ENCODE assay signal across 26 mouse cellular contexts in the genomic region with DNA sequence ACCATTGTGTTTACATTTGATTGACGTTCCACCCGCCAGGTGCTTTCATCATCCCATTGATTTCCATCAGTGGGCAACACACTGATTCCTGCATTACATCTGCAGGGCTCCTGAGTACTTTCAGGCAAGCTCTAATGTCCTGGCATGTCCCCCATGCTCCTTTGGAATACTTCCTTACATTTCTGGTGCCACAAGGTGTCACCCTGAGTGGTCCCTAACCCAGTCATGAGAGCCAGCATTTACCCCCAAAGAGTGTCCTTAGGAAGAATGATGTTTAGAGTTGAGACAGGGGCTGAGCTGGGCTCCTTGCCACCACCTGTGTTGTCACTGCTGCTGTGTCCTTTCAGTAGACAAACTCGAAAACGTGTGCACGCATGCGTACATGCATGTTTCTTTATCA. TPM values are rescaled to one million over a fixed set of nuclear protein-coding genes. Genes with fewer than 3 reads are reported as not detected.
DNase-seq lines count a peak whose midpoint lies in the region; ATAC-seq and TF ChIP-seq lines count a peak whose summit lies in the region.
"Had no signal": no experiment of that assay in that cellular context is flagged by ENCODE, and none has a peak within 500 bp of the region (broad histone marks: within the 10 kb centered on the region; RNA-seq: fewer than 3 reads in every experiment).

No protein-coding gene starts in this region.

- TF ChIP-seq CTCF in hindbrain, postnatal 0 days (IDR thresholded peaks at IDR 0.05; ENCODE audit: low read depth): peak; percentile 26; the same call in 1 of the 2 replicates
- no peak for TF ChIP-seq CTCF in liver, postnatal 0 days (IDR thresholded peaks at IDR 0.05; ENCODE audit: low read depth)

- H3K4me3 ChIP-seq in hindbrain, postnatal 0 days (ENCODE audit: low read length): no peak overlapping the region
- no peak overlapping the region for H3K4me3 ChIP-seq in hindbrain, embryonic 10.5 days
- H3K4me3 ChIP-seq in liver, postnatal 0 days (ENCODE audit: low read depth, low read length): no peak overlapping the region
- no peak overlapping the region for H3K4me3 ChIP-seq in midbrain, embryonic 14.5 days (replicated peaks; ENCODE audit: low read depth, low read length)
- H3K4me3 ChIP-seq in midbrain, embryonic 16.5 days (ENCODE audit: low read depth, low read length): no peak overlapping the region
- H3K4me3 ChIP-seq: erythroblast, embryonic 14.5 days; heart, embryonic 10.5 days; limb, embryonic 10.5 days; limb, embryonic 15.5 days; megakaryocyte, embryonic 14.5 days; midbrain, embryonic 13.5 days had no signal

- no peak for ATAC-seq in hindbrain, postnatal 0 days
- ATAC-seq in liver, postnatal 0 days: peak; percentile 50
- no peak for ATAC-seq in midbrain, embryonic 14.5 days (ENCODE audit: low FRiP score, low TSS enrichment)
- ATAC-seq in midbrain, embryonic 16.5 days: no peak
- ATAC-seq: forebrain, embryonic 16.5 days; hindbrain, embryonic 16.5 days; midbrain, embryonic 13.5 days had no signal

- no peak overlapping the region for H3K9ac ChIP-seq in hindbrain, postnatal 0 days (replicated peaks; ENCODE audit: low read length)
- no peak overlapping the region for H3K9ac ChIP-seq in liver, postnatal 0 days (replicated peaks)
- no peak overlapping the region for H3K9ac ChIP-seq in midbrain, embryonic 14.5 days (replicated peaks; ENCODE audit: low read length)
- no peak overlapping the region for H3K9ac ChIP-seq in midbrain, embryonic 16.5 days (ENCODE audit: low read depth, low read length)
- H3K9ac ChIP-seq: limb, embryonic 15.5 days; liver, embryonic 14.5 days; midbrain, embryonic 13.5 days had no signal

- no peaks in the 10 kb centered on the region for H3K4me1 ChIP-seq in hindbrain, postnatal 0 days (ENCODE audit: insufficient read depth, low read length)
- H3K4me1 ChIP-seq in hindbrain, embryonic 10.5 days (replicated peaks): no peaks in the 10 kb centered on the region
- no peaks in the 10 kb centered on the region for H3K4me1 ChIP-seq in liver, postnatal 0 days (ENCODE audit: insufficient read depth)
- H3K4me1 ChIP-seq in midbrain, embryonic 14.5 days (ENCODE audit: control insufficient read depth, insufficient read depth, low read length): no peaks in the 10 kb centered on the region
- no peaks in the 10 kb centered on the region for H3K4me1 ChIP-seq in midbrain, embryonic 16.5 days (ENCODE audit: control insufficient read depth, insufficient read depth, low read length)
- H3K4me1 ChIP-seq: limb, embryonic 10.5 days; limb, embryonic 15.5 days; megakaryocyte, embryonic 14.5 days; midbrain, embryonic 13.5 days had no signal

- H3K27ac ChIP-seq in hindbrain, postnatal 0 days: no peak overlapping the region
- H3K27ac ChIP-seq in hindbrain, embryonic 10.5 days: no peak overlapping the region
- no peak overlapping the region for H3K27ac ChIP-seq in liver, postnatal 0 days (ENCODE audit: low read depth)
- no peak overlapping the region for H3K27ac ChIP-seq in midbrain, embryonic 14.5 days (replicated peaks; ENCODE audit: low read depth, low read length)
- no peak overlapping the region for H3K27ac ChIP-seq in midbrain, embryonic 16.5 days (ENCODE audit: low read length)
- H3K27ac ChIP-seq: heart, embryonic 10.5 days; limb, embryonic 10.5 days; limb, embryonic 15.5 days; liver, embryonic 14.5 days; midbrain, embryonic 13.5 days had no signal

- TF ChIP-seq EP300 in liver, postnatal 0 days (IDR thresholded peaks at IDR 0.05; ENCODE audit: low read depth): no peak

- H3K27me3 ChIP-seq in hindbrain, postnatal 0 days (ENCODE audit: insufficient read depth, low read length): no peaks in the 10 kb centered on the region
- H3K27me3 ChIP-seq in hindbrain, embryonic 10.5 days (ENCODE audit: insufficient read depth, poor library complexity, severe bottlenecking): no peaks in the 10 kb centered on the region
- H3K27me3 ChIP-seq in liver, postnatal 0 days (ENCODE audit: insufficient read depth, low read length): no peaks in the 10 kb centered on the region
- no peaks in the 10 kb centered on the region for H3K27me3 ChIP-seq in midbrain, embryonic 14.5 days (ENCODE audit: control insufficient read depth, insufficient read depth, low read length)
- H3K27me3 ChIP-seq in midbrain, embryonic 16.5 days (ENCODE audit: control insufficient read depth, insufficient read depth, low read depth, low read length): no peaks in the 10 kb centered on the region
- H3K27me3 ChIP-seq: limb, embryonic 15.5 days; megakaryocyte, embryonic 14.5 days; midbrain, embryonic 13.5 days had no signal

- peak; percentile 14 to 17 for DNase-seq in cerebellum, postnatal 14 days
- no peak for DNase-seq in cerebellum, adult 9-11 months
- DNase-seq in hindbrain, postnatal 0 days (ENCODE audit: low spot score): no peak
- no peak for DNase-seq in hindbrain, embryonic 10.5 days (ENCODE audit: low spot score)
- DNase-seq in liver, postnatal 0 days: no peak
- DNase-seq in liver: no peak
- DNase-seq in midbrain, embryonic 14.5 days: peak; percentile 13
- DNase-seq: adrenal gland, adult 8-10 months; cerebellum, adult 9-10 months; kidney, adult 18-20 months; kidney, postnatal 4 days; lung, postnatal 4 days; right cerebral cortex, postnatal 25 days; spleen, adult 18-20 months; thymus, postnatal 14 days had no signal

- no peak overlapping the region for H3K4me2 ChIP-seq in hindbrain, postnatal 0 days (ENCODE audit: low read depth, low read length)
- no peak overlapping the region for H3K4me2 ChIP-seq in liver, postnatal 0 days (ENCODE audit: low read depth, low read length)
- H3K4me2 ChIP-seq in midbrain, embryonic 14.5 days (ENCODE audit: low read length): no peak overlapping the region
- H3K4me2 ChIP-seq in midbrain, embryonic 16.5 days (ENCODE audit: low read length): no peak overlapping the region
- H3K4me2 ChIP-seq: limb, embryonic 15.5 days; midbrain, embryonic 13.5 days had no signal

- H3K9me3 ChIP-seq in hindbrain, postnatal 0 days (ENCODE audit: low read length): no peaks in the 10 kb centered on the region
- H3K9me3 ChIP-seq in hindbrain, embryonic 10.5 days: no peaks in the 10 kb centered on the region
- no peaks in the 10 kb centered on the region for H3K9me3 ChIP-seq in liver, postnatal 0 days (ENCODE audit: low read length)
- no peaks in the 10 kb centered on the region for H3K9me3 ChIP-seq in midbrain, embryonic 14.5 days (ENCODE audit: control insufficient read depth, low read length)
- H3K9me3 ChIP-seq in midbrain, embryonic 16.5 days (replicated peaks; ENCODE audit: control insufficient read depth, low read length, poor library complexity, severe bottlenecking): no peaks in the 10 kb centered on the region
- H3K9me3 ChIP-seq: G1E; heart, embryonic 10.5 days; limb, embryonic 10.5 days; limb, embryonic 15.5 days; megakaryocyte, embryonic 14.5 days; midbrain, embryonic 13.5 days had no signal

- 91% methylated on average over 6 of the region's 6 CpGs for WGBS in hindbrain, postnatal 0 days
- 94% methylated on average over 6 of the region's 6 CpGs for WGBS in hindbrain, embryonic 10.5 days
- WGBS in liver, postnatal 0 days (ENCODE audit: insufficient replicate concordance): 76% methylated on average over 6 of the region's 6 CpGs
- 92% methylated on average over 6 of the region's 6 CpGs for WGBS in midbrain, embryonic 14.5 days
- 92% methylated on average over 6 of the region's 6 CpGs for WGBS in midbrain, embryonic 16.5 days

- peaks cover 5% of the 10 kb centered on the region; the same call in 1 of the 2 replicates for H3K36me3 ChIP-seq in hindbrain, postnatal 0 days (ENCODE audit: insufficient read depth, low read length)
- peaks cover 30% of the 10 kb centered on the region for H3K36me3 ChIP-seq in hindbrain, embryonic 10.5 days
- H3K36me3 ChIP-seq in liver, postnatal 0 days (replicated peaks; ENCODE audit: insufficient read depth, low read length): peaks cover 12% of the 10 kb centered on the region; the same call in 1 of the 2 replicates
- peaks cover 18% of the 10 kb centered on the region for H3K36me3 ChIP-seq in midbrain, embryonic 14.5 days (ENCODE audit: control insufficient read depth, insufficient read depth, low read length)
- H3K36me3 ChIP-seq in midbrain, embryonic 16.5 days (ENCODE audit: control insufficient read depth, insufficient read depth, low read length): 0 out of 2 replicates have a peak, but pooled peaks cover 1% of the 10 kb centered on the region

RNA-seq across cellular contexts. Expression of a gene that starts 33.8 kb away (rescaled TPM):
- 19.7 and 20.9 TPM in 2 replicates for total RNA-seq in hindbrain, postnatal 0 days (2014; rRNA removed)
- polyA plus RNA-seq in hindbrain, postnatal 0 days (2015; fragmentation: Nextera tagmentation; extraction: Ambion mirVana): 26.9 and 27.2 TPM in 2 replicates
- 28.6 and 36.4 TPM in 2 replicates for polyA plus RNA-seq in hindbrain, embryonic 10.5 days (2016; fragmentation: Nextera tagmentation; extraction: Ambion mirVana)
- polyA plus RNA-seq in liver, postnatal 0 days (2015; fragmentation: Nextera tagmentation; extraction: Ambion mirVana): 11.4 and 12.0 TPM in 2 replicates
- 32.3 and 37.4 TPM in 2 replicates for polyA plus RNA-seq in midbrain, embryonic 14.5 days (2014; fragmentation: Nextera tagmentation; extraction: Ambion mirVana)
- 29.8 and 32.3 TPM in 2 replicates for polyA plus RNA-seq in midbrain, embryonic 16.5 days (2015; fragmentation: Nextera tagmentation; extraction: Ambion mirVana)

RNA-seq across cellular contexts. Expression of a gene that starts 51.5 kb away (rescaled TPM):
- total RNA-seq in hindbrain, postnatal 0 days (2014; rRNA removed): 8.3 and 24.2 TPM in 2 replicates
- polyA plus RNA-seq in hindbrain, postnatal 0 days (2015; fragmentation: Nextera tagmentation; extraction: Ambion mirVana): 7.6 and 8.9 TPM in 2 replicates
- 11.3 and 14.8 TPM in 2 replicates for polyA plus RNA-seq in hindbrain, embryonic 10.5 days (2016; fragmentation: Nextera tagmentation; extraction: Ambion mirVana)
- 7.4 and 7.6 TPM in 2 replicates for polyA plus RNA-seq in liver, postnatal 0 days (2015; fragmentation: Nextera tagmentation; extraction: Ambion mirVana)
- 13.6 and 19.5 TPM in 2 replicates for polyA plus RNA-seq in midbrain, embryonic 14.5 days (2014; fragmentation: Nextera tagmentation; extraction: Ambion mirVana)
- polyA plus RNA-seq in midbrain, embryonic 16.5 days (2015; fragmentation: Nextera tagmentation; extraction: Ambion mirVana): 13.5 and 13.6 TPM in 2 replicates

Comparison
In these comparisons a context has a peak if more than half of its experiments do, and no peak if none do; other contexts are left out.
1. DNase-seq: peak in cerebellum, postnatal 14 days (2 of 2) and midbrain, embryonic 14.5 days (single experiment); none in cerebellum, adult 9-11 months (single experiment), hindbrain, postnatal 0 days (single experiment), hindbrain, embryonic 10.5 days (single experiment), liver, postnatal 0 days (single experiment) and liver (single experiment).